Mouse (Mus musculus) NIH3T3 (cell line): ENCODE results near the gene 1700025C18Rik.

Experiments used
- DNase-seq: peaks from one replicate; pipeline ENCODE4 v3.0.0-alpha.2; 2012; ENCODE audit warnings: low read depth

Gene 1700025C18Rik

DNA sequence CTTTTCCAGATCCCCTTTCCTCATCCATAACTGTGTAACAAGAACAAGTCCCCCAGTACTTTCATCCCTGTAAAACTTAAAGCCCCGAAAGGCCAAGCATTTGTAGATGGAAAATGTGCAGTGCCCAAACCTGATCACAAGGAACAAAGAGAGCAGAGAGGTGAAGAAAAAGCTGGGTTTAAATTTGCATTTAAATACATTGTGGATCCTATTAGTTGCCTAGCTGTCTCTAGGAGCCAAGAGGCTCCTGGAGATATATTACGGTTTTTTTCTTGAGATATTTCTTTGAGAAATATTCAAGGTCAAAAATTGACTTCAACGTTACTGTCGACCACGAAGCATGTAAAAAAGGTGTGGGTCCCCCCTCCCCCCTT is 55.5 kb downstream of the 1700025C18Rik start:
- no peak for DNase-seq

DNA sequence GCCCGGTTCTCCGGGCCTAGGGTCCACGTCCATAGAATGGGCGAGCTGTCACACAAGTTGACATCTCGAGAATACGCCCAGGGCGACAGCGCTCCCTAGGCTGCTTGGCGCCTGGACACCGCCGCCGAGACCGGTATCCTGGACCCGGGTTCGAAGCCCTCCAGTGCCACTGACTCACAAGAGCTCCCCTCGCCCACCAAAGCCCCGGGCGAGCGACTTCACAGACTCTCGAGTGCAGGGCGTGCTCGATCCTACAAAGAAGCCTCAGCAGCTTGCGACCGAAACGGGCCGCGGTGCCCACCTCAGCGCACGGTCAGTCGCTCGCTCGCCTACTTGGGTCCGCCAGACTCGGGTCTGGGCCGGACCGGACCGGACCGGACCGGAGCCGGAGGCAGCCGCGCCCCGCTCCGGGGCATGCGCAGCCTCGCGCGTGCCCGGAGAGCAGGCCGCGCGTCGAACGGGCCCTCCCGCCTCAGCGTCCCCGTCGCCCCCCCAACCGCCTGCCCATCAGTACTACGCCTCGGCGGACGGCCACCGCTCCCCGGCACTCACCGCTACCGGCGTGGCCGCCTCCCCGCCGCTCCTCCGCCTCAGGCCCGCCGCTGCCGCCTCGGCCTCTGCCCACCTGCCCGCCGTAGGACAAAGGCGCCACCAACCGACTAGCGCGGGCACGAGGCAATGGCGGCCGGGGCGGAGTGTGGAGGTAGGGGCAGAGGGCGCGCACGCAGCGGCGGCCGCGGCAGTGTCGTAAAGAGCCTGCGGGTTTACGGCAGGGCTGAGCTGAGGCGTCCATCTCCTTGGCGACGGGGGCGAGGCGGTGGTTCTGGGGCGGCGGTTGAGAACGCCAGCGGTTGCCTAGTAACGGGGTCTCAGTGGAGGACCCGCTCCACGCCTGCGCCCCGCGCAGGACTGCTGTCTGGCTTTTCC is 56.2 kb downstream of the 1700025C18Rik start, which contains the start of gene Ncoa5:
Ncoa5 (minus strand) TSS at position 737 of the 927 bp plus-strand sequence.
- peak; percentile 98 for DNase-seq

DNA sequence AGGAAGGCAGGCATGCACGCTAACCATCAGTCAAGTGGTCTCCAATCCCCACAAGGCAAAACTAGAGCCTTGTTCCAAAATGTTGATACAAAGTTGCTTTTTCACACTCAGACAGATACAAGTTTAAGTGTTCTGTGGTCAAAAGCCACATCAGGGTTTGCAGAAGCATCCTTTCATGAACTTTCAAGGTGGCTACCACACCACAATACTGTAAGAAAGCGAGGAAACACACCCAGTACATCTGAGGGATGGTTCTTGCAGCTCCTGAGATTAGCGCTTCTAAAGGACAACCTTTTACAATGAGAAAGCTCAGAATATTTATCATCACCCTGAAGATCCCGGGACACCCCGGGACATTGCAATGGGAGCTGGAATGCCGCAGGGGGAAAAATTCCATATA is 57.2 kb downstream of the 1700025C18Rik start:
- no peak for DNase-seq

DNA sequence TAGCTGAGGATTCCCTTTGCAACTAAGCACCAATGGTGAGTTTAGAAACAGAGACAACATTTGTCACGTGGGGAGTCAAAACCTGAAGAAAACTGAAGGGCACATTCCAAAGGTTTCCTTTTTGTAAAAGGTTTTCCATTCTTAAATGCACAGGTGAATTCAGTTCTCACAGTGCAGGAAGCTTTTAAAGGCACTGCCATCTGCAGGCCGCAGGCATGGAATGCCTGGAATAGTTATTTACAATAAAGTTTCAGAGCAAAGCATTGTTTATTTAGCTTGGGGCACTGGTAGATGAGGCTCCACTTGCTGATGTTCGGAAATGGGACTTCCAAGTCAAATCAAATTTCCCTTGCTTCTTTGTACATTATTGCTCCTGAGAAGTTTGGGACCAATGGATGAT is 58.0 kb downstream of the 1700025C18Rik start:
- DNase-seq, result peak; percentile 57
